Mouse (Mus musculus) skeletal muscle tissue, adult 2 months (tissue): ENCODE measurements around the gene Fam122b.

Source experiments
- DNase-seq: peaks from one replicate; pipeline ENCODE4 v3.0.0-alpha.2; 2012; ENCODE audit warnings: low read depth, low spot score

The Fam122b gene

GRCm38 (mm10) chrX:53201616-53202015 is 68.0 kb downstream of the Fam122b start:
- DNase-seq = no peak

GRCm38 (mm10) chrX:53197681-53198080 is 71.9 kb downstream of the Fam122b start:
- DNase-seq = no peak

GRCm38 (mm10) chrX:53196392-53196791 is 73.2 kb downstream of the Fam122b start:
- DNase-seq = no peak
